Mouse (Mus musculus) MEL (cell line): ENCODE results near the gene Stard5.

ENCODE experiments used
- CTCF ChIP-seq, 3 experiments: IDR thresholded peaks in 2 of 3; conservative IDR thresholded peaks in 1 of 3; 2 replicates each; pipeline ENCODE4 v1.5.1; 2011 to 2012; ENCODE audit warnings: low read length in 3 of 3, low read depth in 2 of 3, mild to moderate bottlenecking in 2 of 3, improper control_type of control experiment in 1 of 3, inconsistent platforms in 1 of 3, mixed read lengths in 1 of 3, moderate library complexity in 1 of 3; ENCODE audit not compliant: control insufficient read depth in 1 of 3, insufficient read depth in 1 of 3, poor library complexity in 1 of 3, severe bottlenecking in 1 of 3
- GATA1 ChIP-seq: IDR thresholded peaks from 2 replicates; pipeline ENCODE4 v1.6.1; 2011; ENCODE audit warnings: low read depth, low read length, improper control_type of control experiment
- MAFK ChIP-seq: IDR thresholded peaks from 2 replicates; pipeline ENCODE4 v1.6.1; 2011; ENCODE audit warnings: low read depth, mild to moderate bottlenecking, low read length, improper control_type of control experiment, borderline replicate concordance
- MAX ChIP-seq: IDR thresholded peaks from 2 replicates; pipeline ENCODE4 v1.6.1; 2011; ENCODE audit warnings: low read length, improper control_type of control experiment
- MEF2A ChIP-seq: IDR thresholded peaks from 2 replicates; pipeline ENCODE4 v1.6.1; 2014; ENCODE audit warnings: low read depth, mild to moderate bottlenecking, inconsistent platforms, low read length, improper control_type of control experiment; ENCODE audit not compliant: poor library complexity, insufficient replicate concordance, severe bottlenecking; ENCODE audit errors: extremely low read depth
- MYC ChIP-seq: IDR thresholded peaks from 2 replicates; pipeline ENCODE4 v1.6.1; 2011; ENCODE audit warnings: low read depth, mild to moderate bottlenecking, low read length, improper control_type of control experiment, moderate library complexity
- POLR2A ChIP-seq, 2 experiments: IDR thresholded peaks; 2 replicates each; pipeline ENCODE4 v1.6.1; 2011 to 2012; ENCODE audit warnings: low read length in 2 of 2, mild to moderate bottlenecking in 2 of 2, control low read depth in 1 of 2, improper control_type of control experiment in 1 of 2, low read depth in 1 of 2, moderate library complexity in 1 of 2; ENCODE audit not compliant: control insufficient read depth in 1 of 2, insufficient read depth in 1 of 2, poor library complexity in 1 of 2
- SIN3A ChIP-seq: IDR thresholded peaks from 2 replicates; pipeline ENCODE4 v1.6.1; 2012; ENCODE audit warnings: low read length, improper control_type of control experiment, inconsistent platforms
- TAL1 ChIP-seq: IDR thresholded peaks from 2 replicates; pipeline ENCODE4 v1.6.1; 2012; ENCODE audit warnings: mild to moderate bottlenecking, inconsistent platforms, low read length, moderate library complexity, mixed read lengths
- USF1 ChIP-seq: IDR thresholded peaks from 2 replicates; pipeline ENCODE4 v1.6.1; 2014; ENCODE audit warnings: low read depth, mild to moderate bottlenecking, inconsistent platforms, low read length, improper control_type of control experiment, moderate library complexity
- ZC3H11A ChIP-seq: IDR thresholded peaks from 2 replicates; pipeline ENCODE4 v1.6.1; 2012; ENCODE audit warnings: low read depth, mild to moderate bottlenecking, inconsistent platforms, low read length, improper control_type of control experiment
- ZNF384 ChIP-seq: IDR thresholded peaks from 2 replicates; pipeline ENCODE4 v1.6.1; 2012; ENCODE audit warnings: low read depth, mild to moderate bottlenecking, inconsistent platforms, low read length, improper control_type of control experiment

GRCm38 (mm10) chr7:83609891-83610290, 21.9 kb upstream of the Stard5 start:
- TF ChIP-seq USF1 (no peak), MEF2A (no peak), POLR2A (IDR thresholded peaks at IDR 0.05; ENCODE audit: control insufficient read depth in 1 of 2, insufficient read depth in 1 of 2, low read depth in 1 of 2, low read length in 2 of 2, poor library complexity in 1 of 2) (no peak), TAL1 (no peak), CTCF (IDR thresholded peaks at IDR 0.05 in 2 of 3, conservative IDR thresholded peaks at IDR 0.05 in 1 of 3; ENCODE audit: control insufficient read depth in 1 of 3, insufficient read depth in 1 of 3, low read depth in 2 of 3, low read length in 3 of 3, poor library complexity in 1 of 3, severe bottlenecking in 1 of 3) (no peak), MYC (no peak), SIN3A (no peak), ZNF384 (no peak), ZC3H11A (no peak), MAX (no peak), MAFK (no peak), GATA1 (no peak)
